Mouse (Mus musculus): ENCODE measurements around the gene Hmga1b. TPM values are rescaled to one million over a fixed set of nuclear protein-coding genes. Genes with fewer than 3 reads are reported as not detected.
"Not testable (repeated sequence)": the region's sequence is repeated elsewhere in the genome, so short reads cannot be mapped to it uniquely, and the experiment has no call there.

The Hmga1b gene
- total RNA-seq, 1 experiment from 2014 or later, result 10.3 TPM

- no peak for ATAC-seq (replicated peaks in 1 of 2; ENCODE audit: insufficient read depth in 1 of 2, low FRiP score in 2 of 2, low TSS enrichment in 1 of 2, low read depth in 1 of 2, poor library complexity in 2 of 2, severe bottlenecking in 2 of 2)
Observed at GRCm38 (mm10) chr11:120773463-120774190, 11.0 kb downstream of the Hmga1b start.

GRCm38 (mm10) chr11:120775774-120776469, 13.3 kb downstream of the Hmga1b start:
- ATAC-seq (replicated peaks in 1 of 2; ENCODE audit: insufficient read depth in 1 of 2, low FRiP score in 2 of 2, low TSS enrichment in 1 of 2, low read depth in 1 of 2, poor library complexity in 2 of 2, severe bottlenecking in 2 of 2), result peak; percentile 97 to 99

DNA sequence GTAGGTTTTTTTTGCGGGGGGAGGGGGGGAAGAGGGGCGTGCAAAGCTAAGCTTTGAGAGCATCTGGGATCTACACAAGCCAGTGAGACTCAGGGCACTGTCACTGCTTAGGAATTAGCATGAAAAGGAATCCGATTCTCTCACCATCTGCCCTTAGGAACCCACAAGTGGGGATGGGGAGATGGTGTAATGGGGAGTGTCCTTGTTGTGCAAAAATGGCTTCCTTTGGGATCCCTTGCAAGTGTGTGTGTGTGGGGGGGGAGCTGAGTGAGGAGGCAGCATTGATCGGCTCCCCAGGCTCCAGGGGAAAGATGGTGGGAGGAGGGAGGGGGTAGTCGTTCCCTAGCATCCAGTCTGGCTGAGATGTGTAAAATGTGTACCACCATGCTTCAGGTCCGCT, 14.5 kb downstream of the Hmga1b start:
- ATAC-seq (replicated peaks in 1 of 2; ENCODE audit: insufficient read depth in 1 of 2, low FRiP score in 2 of 2, low TSS enrichment in 1 of 2, low read depth in 1 of 2, poor library complexity in 2 of 2, severe bottlenecking in 2 of 2), result no peak

- ATAC-seq (replicated peaks in 1 of 2; ENCODE audit: insufficient read depth in 1 of 2, low FRiP score in 2 of 2, low TSS enrichment in 1 of 2, low read depth in 1 of 2, poor library complexity in 2 of 2, severe bottlenecking in 2 of 2), result no peak
Observed at GRCm38 (mm10) chr11:120779876-120780275, 17.3 kb downstream of the Hmga1b start.

DNA sequence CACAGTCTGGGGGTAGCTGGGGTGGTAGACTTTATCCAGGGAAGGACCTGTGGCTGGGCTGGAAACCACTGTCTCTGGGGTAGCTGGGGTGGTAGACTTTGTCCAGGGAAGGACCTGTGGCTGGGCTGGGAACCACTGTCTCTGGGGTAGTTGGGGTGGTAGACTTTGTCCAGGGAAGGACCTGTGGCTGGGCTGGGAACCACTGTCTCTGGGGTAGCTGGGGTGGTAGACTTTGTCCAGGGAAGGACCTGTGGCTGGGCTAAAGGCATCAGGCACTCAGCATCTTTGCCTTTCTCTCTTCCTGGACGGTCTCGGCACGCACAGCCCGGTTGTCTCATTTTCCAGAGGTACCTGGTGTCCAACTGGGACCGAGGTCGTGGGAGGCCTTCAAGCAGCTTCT, 18.8 kb downstream of the Hmga1b start:
- not testable (repeated sequence) for ATAC-seq (replicated peaks in 1 of 2; ENCODE audit: insufficient read depth in 1 of 2, low FRiP score in 2 of 2, low TSS enrichment in 1 of 2, low read depth in 1 of 2, poor library complexity in 2 of 2, severe bottlenecking in 2 of 2)

GRCm38 (mm10) chr11:120783426-120784063, 21.0 kb downstream of the Hmga1b start:
- ATAC-seq (replicated peaks in 1 of 2; ENCODE audit: insufficient read depth in 1 of 2, low FRiP score in 2 of 2, low TSS enrichment in 1 of 2, low read depth in 1 of 2, poor library complexity in 2 of 2, severe bottlenecking in 2 of 2), result no peak

DNA sequence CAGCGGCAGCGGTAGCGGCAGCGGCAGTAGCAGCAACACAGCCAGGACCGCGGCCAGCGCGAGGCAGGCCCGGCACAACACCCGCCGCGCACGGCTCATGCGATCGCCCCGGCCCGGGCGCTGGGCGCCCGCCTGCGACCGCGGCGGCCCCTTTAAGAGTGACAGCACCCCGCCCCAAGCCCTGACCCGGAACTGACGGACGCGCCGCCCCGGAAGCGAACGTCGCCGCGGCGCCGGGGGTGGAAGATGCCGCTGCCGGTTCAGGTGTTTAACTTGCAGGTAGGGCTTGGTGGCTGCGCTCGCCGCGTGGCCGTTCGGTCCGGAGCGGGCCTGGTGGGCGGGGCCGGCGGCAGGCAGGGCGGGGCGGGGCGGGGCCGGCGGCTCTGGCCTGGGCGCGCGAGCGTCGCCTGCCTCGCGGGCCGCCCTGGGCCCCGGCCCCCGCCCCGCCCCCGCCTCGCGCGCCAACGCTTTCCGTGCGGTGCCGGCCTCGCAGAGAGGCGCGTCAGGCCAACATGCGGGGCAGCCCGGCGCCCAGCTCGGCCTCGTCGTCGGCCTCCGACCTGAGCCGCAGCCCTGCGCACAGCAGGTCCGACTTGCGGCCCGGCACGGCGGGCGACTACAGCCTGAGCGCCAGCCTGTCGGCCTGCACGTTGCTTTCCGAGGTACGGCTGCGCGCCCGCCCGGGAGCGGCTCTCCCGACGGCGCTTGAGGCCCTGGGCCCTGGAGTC, 21.6 kb downstream of the Hmga1b start, which contains the start of the genes Rfng and Gps1:
TSS of gene Rfng (minus strand) at position 144 of the 728 bp plus-strand sequence.
TSS of gene Gps1 (plus strand) at position 209 of the 728 bp plus-strand sequence.
- peak; percentile 69 to 71 for ATAC-seq (replicated peaks in 1 of 2; ENCODE audit: insufficient read depth in 1 of 2, low FRiP score in 2 of 2, low TSS enrichment in 1 of 2, low read depth in 1 of 2, poor library complexity in 2 of 2, severe bottlenecking in 2 of 2)

DNA sequence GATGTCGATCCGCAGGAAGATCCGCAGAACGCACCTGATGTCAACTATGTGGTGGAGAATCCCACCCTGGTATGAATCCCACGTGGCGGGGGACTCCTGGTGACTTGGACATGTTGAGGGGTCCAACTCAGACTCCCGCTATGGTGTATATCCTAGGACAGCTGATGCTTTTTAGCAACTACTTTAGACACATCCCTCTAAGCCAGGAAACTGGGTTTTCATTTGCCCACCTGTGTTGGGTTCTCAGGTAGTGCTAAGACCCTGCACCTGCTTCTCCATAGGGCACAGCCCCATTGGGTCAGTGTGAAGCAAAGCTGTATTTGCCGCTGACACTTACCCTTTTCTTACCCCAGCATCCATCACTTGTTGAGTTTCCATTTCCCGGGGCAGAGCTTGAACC, 22.6 kb downstream of the Hmga1b start:
- no peak for ATAC-seq (replicated peaks in 1 of 2; ENCODE audit: insufficient read depth in 1 of 2, low FRiP score in 2 of 2, low TSS enrichment in 1 of 2, low read depth in 1 of 2, poor library complexity in 2 of 2, severe bottlenecking in 2 of 2)

GRCm38 (mm10) chr11:120788460-120788859, 25.9 kb downstream of the Hmga1b start:
- not testable (repeated sequence) for ATAC-seq (replicated peaks in 1 of 2; ENCODE audit: insufficient read depth in 1 of 2, low FRiP score in 2 of 2, low TSS enrichment in 1 of 2, low read depth in 1 of 2, poor library complexity in 2 of 2, severe bottlenecking in 2 of 2)

DNA sequence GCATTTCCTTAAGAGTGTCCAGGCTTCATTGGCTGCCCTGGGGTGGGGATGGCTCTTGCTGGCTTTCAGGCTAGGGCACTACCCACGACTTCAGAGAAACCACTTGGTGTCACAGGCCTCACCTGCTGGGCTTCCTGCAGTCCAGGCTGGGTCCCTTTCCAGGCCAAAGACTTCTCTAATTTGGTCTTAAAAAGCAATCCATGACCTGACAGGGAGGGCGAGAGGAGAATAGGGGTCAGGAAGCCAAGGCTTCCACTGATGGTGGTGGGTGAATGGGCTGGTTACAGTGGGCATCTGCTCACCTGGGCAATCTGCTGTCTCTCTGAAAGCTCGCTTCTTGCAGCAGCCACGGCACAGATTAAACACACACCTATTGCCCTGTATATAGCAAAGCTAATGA, 26.8 kb downstream of the Hmga1b start:
- no peak for ATAC-seq (replicated peaks in 1 of 2; ENCODE audit: insufficient read depth in 1 of 2, low FRiP score in 2 of 2, low TSS enrichment in 1 of 2, low read depth in 1 of 2, poor library complexity in 2 of 2, severe bottlenecking in 2 of 2)

GRCm38 (mm10) chr11:120789810-120790209, 27.2 kb downstream of the Hmga1b start:
- no peak for ATAC-seq (replicated peaks in 1 of 2; ENCODE audit: insufficient read depth in 1 of 2, low FRiP score in 2 of 2, low TSS enrichment in 1 of 2, low read depth in 1 of 2, poor library complexity in 2 of 2, severe bottlenecking in 2 of 2)

GRCm38 (mm10) chr11:120792652-120793051, 30.1 kb downstream of the Hmga1b start:
- ATAC-seq (replicated peaks in 1 of 2; ENCODE audit: insufficient read depth in 1 of 2, low FRiP score in 2 of 2, low TSS enrichment in 1 of 2, low read depth in 1 of 2, poor library complexity in 2 of 2, severe bottlenecking in 2 of 2), result no peak

- peak; percentile 83 to 85 for ATAC-seq (replicated peaks in 1 of 2; ENCODE audit: insufficient read depth in 1 of 2, low FRiP score in 2 of 2, low TSS enrichment in 1 of 2, low read depth in 1 of 2, poor library complexity in 2 of 2, severe bottlenecking in 2 of 2)
Observed at GRCm38 (mm10) chr11:120795756-120796613, 33.4 kb downstream of the Hmga1b start, which contains the start of gene Dus1l. Gene Dus1l (minus strand): TSS chr11:120796403.

DNA sequence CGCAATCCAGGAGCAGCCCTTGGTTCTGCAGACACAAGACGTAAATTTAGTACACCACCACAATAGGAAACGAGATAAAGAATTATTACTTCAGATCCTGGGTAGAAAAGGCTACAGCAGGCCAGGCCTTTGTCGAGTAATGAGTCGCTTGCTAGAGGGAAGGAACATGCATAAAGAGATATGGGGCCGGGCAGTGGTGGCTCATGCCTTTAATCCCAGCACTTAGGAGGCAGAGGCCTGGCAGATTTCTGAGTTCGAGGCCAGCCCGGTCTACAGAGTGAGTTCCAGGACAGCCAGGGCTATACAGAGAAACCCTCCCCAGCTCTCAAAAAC, 34.0 kb downstream of the Hmga1b start:
- no peak; a peak in 2 of 4 replicates for ATAC-seq (replicated peaks in 1 of 2; ENCODE audit: insufficient read depth in 1 of 2, low FRiP score in 2 of 2, low TSS enrichment in 1 of 2, low read depth in 1 of 2, poor library complexity in 2 of 2, severe bottlenecking in 2 of 2)

- ATAC-seq (replicated peaks in 1 of 2; ENCODE audit: insufficient read depth in 1 of 2, low FRiP score in 2 of 2, low TSS enrichment in 1 of 2, low read depth in 1 of 2, poor library complexity in 2 of 2, severe bottlenecking in 2 of 2), result no peak
Observed at GRCm38 (mm10) chr11:120798244-120798643, 35.6 kb downstream of the Hmga1b start.

GRCm38 (mm10) chr11:120799316-120799890, 36.8 kb downstream of the Hmga1b start:
- no peak for ATAC-seq (replicated peaks in 1 of 2; ENCODE audit: insufficient read depth in 1 of 2, low FRiP score in 2 of 2, low TSS enrichment in 1 of 2, low read depth in 1 of 2, poor library complexity in 2 of 2, severe bottlenecking in 2 of 2)

Measured in hematopoietic stem cell, adult 5-6 weeks (primary cell).